Mouse (Mus musculus) E14TG2a.4 (cell line): ENCODE data around the gene Utp14b.

Experiments used
- H3K27me3 ChIP-seq: 2 replicates; pipeline ENCODE4 v1.6.1; 2014; ENCODE audit warnings: low read length, control low read depth; ENCODE audit not compliant: insufficient read depth
- H3K36me3 ChIP-seq: 2 replicates; pipeline ENCODE4 v1.6.1; 2014; ENCODE audit warnings: low read length, control low read depth; ENCODE audit not compliant: insufficient read depth
- H3K4me1 ChIP-seq: replicated peaks from 2 replicates; pipeline ENCODE4 v1.6.1; 2014; ENCODE audit warnings: low read depth, low read length, control low read depth
- H3K4me3 ChIP-seq: replicated peaks from 2 replicates; pipeline ENCODE4 v1.5.1; 2014; ENCODE audit warnings: mild to moderate bottlenecking, low read length
- H3K9me3 ChIP-seq: 2 replicates; pipeline ENCODE4 v1.6.1; 2014; ENCODE audit warnings: low read length, control low read depth
- CTCF ChIP-seq: conservative IDR thresholded peaks from 2 replicates; pipeline ENCODE4 v1.5.1; 2014; ENCODE audit warnings: low read length
- NANOG ChIP-seq: IDR thresholded peaks from 2 replicates; pipeline ENCODE4 v1.6.1; 2014; ENCODE audit warnings: borderline replicate concordance, low read length, mixed read lengths
- POU5F1 ChIP-seq: IDR thresholded peaks from 2 replicates; pipeline ENCODE4 v1.6.1; 2014; ENCODE audit warnings: low read length, borderline replicate concordance

The Utp14b gene

DNA sequence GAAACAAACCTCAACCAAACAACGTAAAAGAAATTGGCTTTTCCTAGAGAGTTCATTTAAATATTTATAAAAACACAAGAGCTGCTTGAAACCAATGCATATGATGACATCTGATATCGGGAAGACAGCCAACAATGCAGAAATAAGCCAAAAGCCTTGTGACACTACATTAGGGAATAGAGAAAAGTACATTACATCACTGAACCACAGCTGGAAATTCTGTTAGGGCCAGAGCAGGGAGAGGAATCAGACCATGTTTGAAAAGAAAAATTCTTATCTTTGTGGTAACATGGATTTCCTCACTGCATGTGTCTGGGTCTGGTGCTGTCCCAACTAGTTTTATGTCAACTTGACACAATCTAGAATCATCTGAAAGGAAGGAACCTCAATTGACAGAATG is 15.6 kb upstream of the Utp14b start:
- Histone ChIP-seq H3K36me3 (no peaks in the 10 kb centered on the region), H3K4me1 (no peaks in the 10 kb centered on the region), H3K27me3 (peaks cover 3% of the 10 kb centered on the region; the same call in 1 of the 2 replicates), H3K9me3 (no peaks in the 10 kb centered on the region), H3K4me3 (no peak overlapping the region)
- TF ChIP-seq CTCF = no peak
- TF ChIP-seq POU5F1 = no peak
- TF ChIP-seq NANOG = no peak

DNA sequence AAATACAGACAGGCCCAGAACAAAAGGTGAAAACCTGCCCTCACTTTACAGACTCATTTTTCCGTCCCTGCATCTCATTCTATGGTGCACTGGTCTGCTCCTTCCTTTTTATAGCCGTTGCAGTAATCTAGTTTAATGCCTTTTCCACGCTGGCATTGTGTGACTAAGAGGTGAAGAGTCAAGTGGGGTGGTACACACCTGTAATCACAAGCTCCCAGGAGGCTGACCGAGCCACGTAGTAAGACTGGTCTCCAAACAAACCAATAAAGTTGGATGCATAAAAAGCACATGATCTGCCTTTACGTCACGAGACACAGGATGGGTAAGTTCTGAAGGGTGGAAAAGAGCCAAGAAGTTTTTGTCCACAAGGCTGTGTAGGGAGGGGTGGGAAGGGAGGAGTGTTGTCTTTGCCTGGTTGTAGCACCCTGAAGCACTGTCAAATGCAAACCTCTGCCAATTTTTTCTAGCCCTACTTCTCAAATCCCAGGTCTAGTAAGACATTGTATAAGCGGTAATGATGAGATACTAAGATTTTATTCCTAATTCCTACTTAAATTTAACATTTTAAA is 10.4 kb upstream of the Utp14b start:
- Histone ChIP-seq H3K4me3 (no peak overlapping the region), H3K27me3 (peaks cover 3% of the 10 kb centered on the region; the same call in 1 of the 2 replicates), H3K9me3 (no peaks in the 10 kb centered on the region), H3K4me1 (peaks cover 5% of the 10 kb centered on the region; the same call in 1 of the 2 replicates), H3K36me3 (no peaks in the 10 kb centered on the region)
- no peak for TF ChIP-seq NANOG
- TF ChIP-seq CTCF = no peak
- no peak for TF ChIP-seq POU5F1

DNA sequence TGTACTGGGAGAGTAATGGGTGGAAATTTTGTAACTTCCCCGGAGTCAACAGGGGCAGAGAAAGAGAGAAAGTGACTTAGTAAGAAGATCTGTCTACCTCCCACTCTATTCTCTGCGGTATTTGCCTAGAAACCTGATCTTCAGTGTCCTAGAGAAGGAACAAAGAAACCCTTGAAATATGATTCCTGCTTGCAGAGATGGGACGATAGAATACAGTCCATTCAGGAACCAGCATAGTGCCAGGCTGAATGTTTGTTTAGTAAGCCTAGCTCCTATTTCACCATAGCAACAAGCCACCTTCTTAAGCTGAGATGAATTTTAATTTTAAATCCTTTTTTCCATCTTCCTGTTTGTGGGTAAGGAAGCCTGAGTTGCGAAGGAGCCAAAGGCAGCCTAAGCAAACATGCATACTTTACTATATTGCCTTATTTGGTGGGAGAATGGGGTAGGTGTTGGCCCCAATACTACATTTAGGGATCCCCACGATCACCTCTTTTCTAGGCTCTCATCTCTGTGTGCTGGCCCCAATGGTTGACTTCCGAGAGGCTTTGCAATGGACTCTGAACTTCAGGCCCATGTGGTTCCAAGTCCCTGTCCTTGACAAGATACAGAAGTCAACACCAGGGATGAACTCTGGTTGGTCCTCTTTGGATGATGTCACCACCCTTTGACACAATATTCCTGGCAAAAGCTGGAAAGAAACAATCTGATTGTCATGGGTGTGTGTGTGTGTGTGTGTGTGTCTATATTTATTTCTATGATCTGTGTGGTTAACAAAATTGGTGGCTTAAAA is 8.4 kb upstream of the Utp14b start:
- Histone ChIP-seq H3K9me3 (no peaks in the 10 kb centered on the region), H3K4me1 (peaks cover 5% of the 10 kb centered on the region; the same call in 1 of the 2 replicates), H3K36me3 (no peaks in the 10 kb centered on the region), H3K27me3 (no peaks in the 10 kb centered on the region), H3K4me3 (no peak overlapping the region)
- TF ChIP-seq POU5F1 (no peak), CTCF (no peak), NANOG (no peak)

DNA sequence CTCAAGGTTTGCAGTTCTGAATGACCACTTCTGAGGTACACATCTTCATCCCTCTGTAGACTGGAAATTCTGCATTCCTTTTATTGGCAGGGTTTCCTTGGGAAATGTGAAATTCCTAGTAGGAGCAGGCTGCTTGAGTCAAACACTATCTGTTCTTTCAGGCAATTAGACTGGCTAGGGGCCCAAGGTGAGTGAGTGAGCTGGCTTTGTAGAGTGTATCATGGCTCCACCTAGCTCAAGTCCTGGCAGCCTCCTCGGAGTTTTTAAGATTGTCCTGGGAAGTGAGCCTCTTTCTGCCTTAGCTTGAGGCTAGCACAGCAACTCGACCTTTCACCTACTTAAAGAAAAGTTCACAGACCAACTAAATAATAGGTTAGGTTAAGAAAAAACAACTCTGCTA is 1.4 kb upstream of the Utp14b start:
- Histone ChIP-seq H3K27me3 (no peaks in the 10 kb centered on the region), H3K4me1 (peaks cover 32% of the 10 kb centered on the region), H3K4me3 (no peak overlapping the region), H3K36me3 (no peaks in the 10 kb centered on the region), H3K9me3 (no peaks in the 10 kb centered on the region)
- TF ChIP-seq CTCF (no peak), POU5F1 (no peak)

DNA sequence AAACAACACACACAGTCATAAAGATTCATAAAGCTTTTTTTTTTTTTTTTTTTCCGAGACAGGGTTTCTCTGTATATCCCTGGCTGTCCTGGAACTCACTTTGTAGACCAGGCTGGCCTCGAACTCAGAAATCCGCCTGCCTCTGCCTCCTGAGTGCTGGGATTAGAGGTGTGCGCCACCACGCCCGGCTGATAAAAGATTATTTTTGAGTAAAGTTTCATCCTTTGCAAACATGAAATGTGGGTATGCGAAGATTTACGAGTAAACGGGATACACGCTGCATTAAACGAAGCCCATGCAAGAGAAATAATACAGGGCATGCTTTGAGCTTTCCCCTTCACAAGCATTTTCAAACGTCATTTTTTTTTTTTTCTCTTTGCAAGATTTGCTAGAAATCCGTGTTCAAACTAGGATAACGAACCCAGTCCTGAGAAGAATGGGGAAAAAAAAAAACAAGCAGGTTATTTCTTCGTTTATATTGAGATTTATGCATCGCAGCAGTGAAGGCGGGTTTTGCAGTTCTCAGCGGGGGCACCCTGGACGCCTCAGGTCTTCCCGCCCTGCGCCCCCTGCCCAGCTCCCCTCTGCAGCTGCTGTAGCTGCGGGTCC is 713 bp upstream of the Utp14b start:
- Histone ChIP-seq H3K4me1 (peaks cover 33% of the 10 kb centered on the region), H3K9me3 (no peaks in the 10 kb centered on the region), H3K27me3 (no peaks in the 10 kb centered on the region), H3K4me3 (peak overlapping the region; percentile 97), H3K36me3 (no peaks in the 10 kb centered on the region)
- TF ChIP-seq NANOG (no peak), CTCF (no peak), POU5F1 (no peak)

DNA sequence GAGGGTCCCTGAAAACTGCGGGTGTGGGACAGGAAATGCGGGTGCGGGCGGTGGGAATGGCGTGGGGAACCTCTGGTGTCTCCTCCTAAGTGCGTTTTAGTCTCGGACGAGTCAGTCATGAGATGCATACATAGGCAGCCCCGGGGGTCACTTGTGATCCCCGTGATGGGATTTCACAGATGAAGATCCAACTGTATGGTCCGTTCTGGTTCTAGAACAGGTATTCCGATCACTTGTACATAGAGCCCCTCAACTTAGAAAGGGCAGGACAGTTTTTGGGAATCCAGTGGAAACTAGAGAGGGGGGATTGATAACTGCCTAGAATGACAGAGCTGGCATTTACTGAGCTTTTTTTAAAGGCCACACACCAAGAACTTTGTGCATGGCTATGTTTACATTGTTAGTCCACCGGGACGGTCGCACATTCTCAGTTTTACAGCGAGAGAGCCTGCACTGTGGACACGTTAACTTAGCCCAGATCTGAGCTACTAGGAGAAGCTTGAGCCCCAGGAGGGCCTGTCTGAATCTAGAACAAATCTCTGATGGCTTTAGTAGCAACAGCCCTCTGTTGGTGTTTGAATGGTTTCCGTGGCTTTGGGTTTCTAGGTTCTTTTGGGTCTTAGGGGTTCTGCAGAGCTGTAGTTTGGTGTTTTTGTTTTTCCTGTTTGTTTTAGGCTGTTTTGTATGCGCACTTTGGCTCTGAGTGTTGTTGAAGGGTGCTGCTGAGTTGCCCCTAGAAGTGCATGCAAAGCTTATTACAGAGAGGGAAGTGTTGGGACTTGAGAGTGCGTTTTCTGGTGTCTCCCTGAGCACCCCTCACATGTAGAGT is 817 bp downstream of the Utp14b start:
- Histone ChIP-seq H3K9me3 (no peaks in the 10 kb centered on the region), H3K4me1 (peaks cover 34% of the 10 kb centered on the region), H3K36me3 (peaks cover 5% of the 10 kb centered on the region), H3K27me3 (no peaks in the 10 kb centered on the region), H3K4me3 (peak overlapping the region; percentile 97)
- TF ChIP-seq CTCF = no peak
- TF ChIP-seq POU5F1 = no peak
- no peak for TF ChIP-seq NANOG

DNA sequence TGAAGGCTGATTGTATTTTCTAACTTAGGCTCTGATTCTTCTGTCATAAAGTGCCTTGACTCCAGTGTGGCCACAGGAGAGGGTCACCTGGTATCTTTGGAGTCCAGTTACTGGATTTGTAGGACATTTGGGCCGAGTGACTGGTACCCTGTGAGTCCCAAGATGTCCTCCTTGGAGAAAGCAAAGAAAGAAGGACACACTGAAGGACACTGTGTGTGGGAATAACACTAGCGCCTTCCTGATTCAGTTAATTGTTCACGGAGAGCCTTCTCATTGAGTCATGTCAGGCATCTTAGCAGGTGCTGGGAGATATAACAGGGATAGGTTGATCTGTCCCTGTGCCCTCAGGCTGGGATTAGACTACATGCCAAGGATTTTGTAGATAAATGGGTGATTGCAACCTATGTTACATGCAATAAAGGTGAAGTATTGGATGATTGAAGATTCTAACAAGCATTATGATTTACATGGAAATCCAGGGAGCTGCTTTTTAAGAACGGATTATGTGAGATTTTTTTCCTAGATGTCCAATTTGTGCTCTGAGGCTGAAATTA is 1.5 kb downstream of the Utp14b start:
- Histone ChIP-seq H3K4me1 (peaks cover 41% of the 10 kb centered on the region), H3K4me3 (peak overlapping the region; percentile 97), H3K36me3 (peaks cover 12% of the 10 kb centered on the region), H3K27me3 (no peaks in the 10 kb centered on the region), H3K9me3 (no peaks in the 10 kb centered on the region)
- TF ChIP-seq POU5F1 (no peak), CTCF (no peak), NANOG (no peak)
